16 mouse cellular contexts compared by ENCODE assay signal in genomic region chrX:113563897-113564296, GRCm38 (mm10).
"Had no signal": no experiment of that assay in that cellular context is flagged by ENCODE, and none has a peak within 500 bp of the region (broad histone marks: within the 10 kb centered on the region; RNA-seq: fewer than 3 reads in every experiment).

No protein-coding gene starts in this region.

- H3K27me3 ChIP-seq: neural tube, embryonic 12.5 days; neural tube, embryonic 13.5 days; neural tube, embryonic 15.5 days; stomach, embryonic 15.5 days had no signal

- H3K27ac ChIP-seq: neural tube, embryonic 12.5 days; neural tube, embryonic 13.5 days; neural tube, embryonic 15.5 days; stomach, embryonic 15.5 days; stomach, postnatal 0 days had no signal

- DNase-seq: retina, postnatal 1 day; right cerebral cortex, adult 18-20 months; right cerebral cortex, postnatal 14 days; right cerebral cortex, postnatal 25 days; right cerebral cortex, postnatal 4 days; spleen, adult 18-20 months; thymus, adult 18-20 months; thymus, postnatal 14 days; thymus, postnatal 25 days; thymus, postnatal 36 days; thymus, postnatal 4 days had no signal

- H3K36me3 ChIP-seq: neural tube, embryonic 12.5 days; neural tube, embryonic 13.5 days; neural tube, embryonic 15.5 days; stomach, embryonic 15.5 days had no signal

- H3K4me3 ChIP-seq: neural tube, embryonic 12.5 days; neural tube, embryonic 13.5 days; neural tube, embryonic 15.5 days; stomach, embryonic 15.5 days had no signal

- H3K4me1 ChIP-seq: neural tube, embryonic 12.5 days; neural tube, embryonic 13.5 days; neural tube, embryonic 15.5 days; stomach, embryonic 15.5 days had no signal

- H3K9me3 ChIP-seq: neural tube, embryonic 12.5 days; neural tube, embryonic 13.5 days; neural tube, embryonic 15.5 days; stomach, embryonic 15.5 days had no signal

- H3K4me2 ChIP-seq: neural tube, embryonic 12.5 days; neural tube, embryonic 13.5 days; neural tube, embryonic 15.5 days; stomach, embryonic 15.5 days had no signal

- H3K9ac ChIP-seq: neural tube, embryonic 12.5 days; neural tube, embryonic 13.5 days; neural tube, embryonic 15.5 days; stomach, embryonic 15.5 days had no signal
